Mouse (Mus musculus) urinary bladder, postnatal 4 days (tissue): Measurements from ENCODE around the gene Gm7030.
"Not testable (repeated sequence)": the region's sequence is repeated elsewhere in the genome, so short reads cannot be mapped to it uniquely, and the experiment has no call there.

Experiments used
- DNase-seq, 2 experiments: peaks; one replicate each; pipeline ENCODE4 v3.0.0; 2021 to 2022; ENCODE audit warnings: low spot score in 2 of 2

The Gm7030 gene

GRCm38 (mm10) chr17:36135421-36136231 is 6.4 kb upstream of the Gm7030 start:
- not testable (repeated sequence) for DNase-seq

GRCm38 (mm10) chr17:36131516-36132265 is 2.5 kb upstream of the Gm7030 start:
- no peak for DNase-seq

- DNase-seq = not testable (repeated sequence)
Measured at GRCm38 (mm10) chr17:36128525-36128924, 700 bp downstream of the Gm7030 start.

- DNase-seq = not testable (repeated sequence)
Measured at GRCm38 (mm10) chr17:36124111-36124510, 5.1 kb downstream of the Gm7030 start.

- DNase-seq = not testable (repeated sequence)
Measured at GRCm38 (mm10) chr17:36121352-36122020, 7.7 kb downstream of the Gm7030 start, which contains the start of gene Gm19684. Gene Gm19684, plus strand, starts transcription at chr17:36121678.

GRCm38 (mm10) chr17:36120839-36121238 is 8.4 kb downstream of the Gm7030 start:
- not testable (repeated sequence) for DNase-seq

GRCm38 (mm10) chr17:36116545-36116944 is 12.7 kb downstream of the Gm7030 start:
- DNase-seq = not testable (repeated sequence)

GRCm38 (mm10) chr17:36113979-36114593 is 15.1 kb downstream of the Gm7030 start:
- not testable (repeated sequence) for DNase-seq

GRCm38 (mm10) chr17:36111510-36111868 is 17.7 kb downstream of the Gm7030 start:
- DNase-seq = not testable (repeated sequence)

- not testable (repeated sequence) for DNase-seq
Measured at GRCm38 (mm10) chr17:36110641-36111509, 18.4 kb downstream of the Gm7030 start.

- DNase-seq = not testable (repeated sequence)
Measured at GRCm38 (mm10) chr17:36110129-36110528, 19.1 kb downstream of the Gm7030 start.

GRCm38 (mm10) chr17:36102091-36102490 is 27.1 kb downstream of the Gm7030 start:
- not testable (repeated sequence) for DNase-seq

- DNase-seq = not testable (repeated sequence)
Measured at GRCm38 (mm10) chr17:36099603-36100002, 29.6 kb downstream of the Gm7030 start.

GRCm38 (mm10) chr17:36093936-36094335 is 35.3 kb downstream of the Gm7030 start:
- no peak for DNase-seq

- DNase-seq = not testable (repeated sequence)
Measured at GRCm38 (mm10) chr17:36092520-36092919, 36.7 kb downstream of the Gm7030 start.

- DNase-seq = not testable (repeated sequence)
Measured at GRCm38 (mm10) chr17:36091933-36092332, 37.3 kb downstream of the Gm7030 start.

GRCm38 (mm10) chr17:36085976-36086375 is 43.2 kb downstream of the Gm7030 start:
- DNase-seq = not testable (repeated sequence)

- no peak for DNase-seq
Measured at GRCm38 (mm10) chr17:36083870-36084451, 45.3 kb downstream of the Gm7030 start.

GRCm38 (mm10) chr17:36083266-36083869 is 45.9 kb downstream of the Gm7030 start:
- DNase-seq = no peak
